ENCODE assay signal across 10 mouse cellular contexts in genomic region chr2:12492369-12492768, GRCm38 (mm10).
DNase-seq lines count a peak whose midpoint lies in the region; ATAC-seq and TF ChIP-seq lines count a peak whose summit lies in the region.
"Had no signal": no experiment of that assay in that cellular context is flagged by ENCODE, and none has a peak within 500 bp of the region (broad histone marks: within the 10 kb centered on the region; RNA-seq: fewer than 3 reads in every experiment).

No protein-coding gene starts in this region.

- 82% methylated on average over 3 of the region's 3 CpGs for WGBS in kidney, postnatal 0 days
- 81% methylated on average over 3 of the region's 3 CpGs for WGBS in kidney, embryonic 15.5 days
- 89% methylated on average over 3 of the region's 3 CpGs for WGBS in small intestine, adult 2 months
- WGBS in cerebellum, adult 2 months: 77% methylated on average over 3 of the region's 3 CpGs

- no peaks in the 10 kb centered on the region for H3K36me3 ChIP-seq in kidney, postnatal 0 days (ENCODE audit: insufficient read depth, low read length)
- no peaks in the 10 kb centered on the region for H3K36me3 ChIP-seq in kidney, embryonic 15.5 days
- no peaks in the 10 kb centered on the region for H3K36me3 ChIP-seq in small intestine, adult 2 months (ENCODE audit: control insufficient read depth, insufficient read depth, low read length)

- DNase-seq in kidney, postnatal 0 days (ENCODE audit: low spot score): no peak
- peak; percentile 56 for DNase-seq in ES-CJ7 (ENCODE audit: low read depth, low spot score)
- DNase-seq in layer of hippocampus, adult 9-10 months (ENCODE audit: low spot score): no peak
- no peak for DNase-seq in MN1 (ENCODE audit: low spot score)
- no peak for DNase-seq in cerebellum, adult 2 months
- DNase-seq: kidney, adult 8-10 months had no signal

- peak; percentile 50 for TF ChIP-seq CTCF in kidney, postnatal 0 days (IDR thresholded peaks at IDR 0.05; ENCODE audit: low read depth)
- peak; percentile 5; the same call in 1 of the 2 replicates for TF ChIP-seq CTCF in small intestine, adult 2 months (IDR thresholded peaks at IDR 0.05; ENCODE audit: extremely low read depth, insufficient read length, insufficient replicate concordance, low read depth, low read length)
- no peak for TF ChIP-seq CTCF in cerebellum, adult 2 months (IDR thresholded peaks at IDR 0.05; ENCODE audit: borderline replicate concordance, insufficient read depth, low read depth, low read length)

- H3K9me3 ChIP-seq in kidney, postnatal 0 days (replicated peaks; ENCODE audit: low read length): no peaks in the 10 kb centered on the region
- no peaks in the 10 kb centered on the region for H3K9me3 ChIP-seq in kidney, embryonic 15.5 days (replicated peaks)

- TF ChIP-seq POLR2A in small intestine, adult 2 months (IDR thresholded peaks at IDR 0.05; ENCODE audit: low read depth, low read length): no peak
- no peak for TF ChIP-seq POLR2A in cerebellum, adult 2 months (IDR thresholded peaks at IDR 0.05; ENCODE audit: borderline replicate concordance, insufficient read depth, low read length)

- no peak overlapping the region for H3K27ac ChIP-seq in kidney, postnatal 0 days
- H3K27ac ChIP-seq in kidney, embryonic 15.5 days: no peak overlapping the region
- H3K27ac ChIP-seq in small intestine, adult 2 months (ENCODE audit: insufficient read depth, low read depth, low read length): no peak overlapping the region
- no peak overlapping the region for H3K27ac ChIP-seq in cerebellum, adult 2 months (ENCODE audit: insufficient read depth, low read length)

- no peak overlapping the region for H3K4me3 ChIP-seq in kidney, postnatal 0 days (replicated peaks; ENCODE audit: low read depth, low read length)
- H3K4me3 ChIP-seq in kidney, embryonic 15.5 days (replicated peaks): no peak overlapping the region
- no peak overlapping the region for H3K4me3 ChIP-seq in small intestine, adult 2 months (ENCODE audit: low read depth, low read length)
- no peak overlapping the region for H3K4me3 ChIP-seq in cerebellum, adult 2 months (replicated peaks; ENCODE audit: insufficient read depth, low read depth, low read length)
- H3K4me3 ChIP-seq: megakaryocyte, embryonic 14.5 days had no signal

- no peaks in the 10 kb centered on the region for H3K27me3 ChIP-seq in kidney, postnatal 0 days (ENCODE audit: insufficient read depth, low read length)
- H3K27me3 ChIP-seq in kidney, embryonic 15.5 days: no peaks in the 10 kb centered on the region
- H3K27me3 ChIP-seq in small intestine, adult 2 months (ENCODE audit: control insufficient read depth, insufficient read depth, low read length): no peaks in the 10 kb centered on the region
- H3K27me3 ChIP-seq in cerebellum, adult 2 months (ENCODE audit: control insufficient read depth, insufficient read depth, low read length): no peaks in the 10 kb centered on the region
- H3K27me3 ChIP-seq: megakaryocyte, embryonic 14.5 days had no signal

- no peak for ATAC-seq in kidney, postnatal 0 days (replicated peaks; ENCODE audit: low FRiP score, low read depth)
- ATAC-seq in kidney, embryonic 15.5 days (replicated peaks; ENCODE audit: low FRiP score): no peak
- ATAC-seq in common myeloid progenitor, adult 5-6 weeks (replicated peaks; ENCODE audit: low read depth, poor library complexity, severe bottlenecking): peak; percentile 69; the same call in 1 of the 2 replicates

- H3K4me1 ChIP-seq in kidney, postnatal 0 days (replicated peaks; ENCODE audit: insufficient read depth, low read length): no peaks in the 10 kb centered on the region
- H3K4me1 ChIP-seq in kidney, embryonic 15.5 days: no peaks in the 10 kb centered on the region
- H3K4me1 ChIP-seq in small intestine, adult 2 months (ENCODE audit: control insufficient read depth, insufficient read depth, insufficient read length, low read length): no peaks in the 10 kb centered on the region
- no peaks in the 10 kb centered on the region for H3K4me1 ChIP-seq in cerebellum, adult 2 months (ENCODE audit: control insufficient read depth, insufficient read depth, low read length)
- H3K4me1 ChIP-seq: megakaryocyte, embryonic 14.5 days had no signal

- no peak overlapping the region for H3K9ac ChIP-seq in kidney, postnatal 0 days (ENCODE audit: low read depth, low read length)
- no peak overlapping the region for H3K9ac ChIP-seq in kidney, embryonic 15.5 days

- no peak overlapping the region for H3K4me2 ChIP-seq in kidney, postnatal 0 days (ENCODE audit: low read length)
- no peak overlapping the region for H3K4me2 ChIP-seq in kidney, embryonic 15.5 days
